Mouse (Mus musculus) thymus, adult 2 months (tissue): ENCODE measurements at regions not wholly inside any gene's neighbourhood (a gene's known extent, or its start where the extent isn't known, plus 50 kb on each side); places are given as distances from the start of the nearest gene placed in this dataset.

Experiments used
- DNase-seq: peaks from one replicate; pipeline ENCODE4 v3.0.0; 2021
- H3K27ac ChIP-seq: fragments of 200-500 bp; 2 replicates; pipeline ENCODE4 v1.5.1; 2012; ENCODE audit warnings: low read length, control low read depth; ENCODE audit not compliant: control insufficient read depth, insufficient read depth
- H3K27me3 ChIP-seq: fragments of 200-500 bp; 2 replicates; pipeline ENCODE4 v1.6.1; 2012; ENCODE audit warnings: mild to moderate bottlenecking, low read length, moderate library complexity, mixed read lengths; ENCODE audit not compliant: control insufficient read depth, insufficient read depth
- H3K36me3 ChIP-seq: fragments of 200-500 bp; 2 replicates; pipeline ENCODE4 v1.6.1; 2012; ENCODE audit warnings: mild to moderate bottlenecking, low read length, moderate library complexity; ENCODE audit not compliant: control insufficient read depth, insufficient read depth
- H3K4me1 ChIP-seq: fragments of 200-500 bp; replicated peaks from 2 replicates; pipeline ENCODE4 v1.6.1; 2012; ENCODE audit warnings: low read length; ENCODE audit not compliant: control insufficient read depth, insufficient read depth
- H3K4me3 ChIP-seq: fragments of 200-500 bp; 2 replicates; pipeline ENCODE4 v1.5.1; 2012; ENCODE audit warnings: mild to moderate bottlenecking, low read length, control low read depth, moderate library complexity; ENCODE audit not compliant: control insufficient read depth, insufficient read depth
- CTCF ChIP-seq: fragments of 200-500 bp; IDR thresholded peaks from 2 replicates; pipeline ENCODE4 v1.5.1; 2012; ENCODE audit warnings: mild to moderate bottlenecking, control low read depth, low read length, moderate library complexity, borderline replicate concordance; ENCODE audit not compliant: control insufficient read depth, poor library complexity, insufficient read depth; ENCODE audit errors: extremely low read depth
- POLR2A ChIP-seq: fragments of 200-500 bp; IDR thresholded peaks from 2 replicates; pipeline ENCODE4 v1.6.1; 2012; ENCODE audit warnings: mild to moderate bottlenecking, low read length, control low read depth, moderate library complexity; ENCODE audit not compliant: control insufficient read depth, poor library complexity, insufficient read depth; ENCODE audit errors: extremely low read depth
- WGBS: fragments of 180-500 bp; shearing (Covaris S2); methylation state at CpG from one replicate; pipeline ENCODE4 v1.1.7; 2018; 5-methylcytosine and 5-hydroxymethylcytosine counted together

GRCm38 (mm10) chr9:120709146-120709655 is 138.0 kb downstream of the Rpl14 start:
- WGBS: 64% methylated on average over 10 of the region's 10 CpGs
- Histone ChIP-seq H3K36me3 (no peaks in the 10 kb centered on the region), H3K27ac (no peak overlapping the region), H3K4me1 (no peaks in the 10 kb centered on the region), H3K4me3 (no peak overlapping the region), H3K27me3 (no peaks in the 10 kb centered on the region)
- TF ChIP-seq POLR2A (no peak), CTCF (no peak)
- no peak for DNase-seq

GRCm38 (mm10) chr9:120712987-120713386 is 141.7 kb downstream of the Rpl14 start:
- no peak overlapping the region for H3K4me3 ChIP-seq
- no peaks in the 10 kb centered on the region for H3K4me1 ChIP-seq
- no peak for TF ChIP-seq POLR2A
- TF ChIP-seq CTCF: no peak
- 93% methylated on average over 2 of the region's 2 CpGs for WGBS
- H3K27me3 ChIP-seq: no peaks in the 10 kb centered on the region
- H3K36me3 ChIP-seq: no peaks in the 10 kb centered on the region
- DNase-seq: no peak
- H3K27ac ChIP-seq: no peak overlapping the region

GRCm38 (mm10) chr9:120715665-120716121 is 144.4 kb downstream of the Rpl14 start:
- DNase-seq: no peak
- Histone ChIP-seq H3K4me1 (no peaks in the 10 kb centered on the region), H3K4me3 (no peak overlapping the region), H3K27ac (no peak overlapping the region), H3K27me3 (no peaks in the 10 kb centered on the region), H3K36me3 (no peaks in the 10 kb centered on the region)
- TF ChIP-seq POLR2A (no peak), CTCF (no peak)
- 89% methylated on average over 7 of the region's 7 CpGs for WGBS

GRCm38 (mm10) chr9:120718812-120719211 is 147.6 kb downstream of the Rpl14 start:
- TF ChIP-seq CTCF (no peak), POLR2A (no peak)
- no peak overlapping the region for H3K4me3 ChIP-seq
- no peaks in the 10 kb centered on the region for H3K27me3 ChIP-seq
- H3K36me3 ChIP-seq: no peaks in the 10 kb centered on the region
- H3K4me1 ChIP-seq: no peaks in the 10 kb centered on the region
- H3K27ac ChIP-seq: no peak overlapping the region
- DNase-seq: no peak
- 17% methylated on average over 3 of the region's 3 CpGs for WGBS

GRCm38 (mm10) chr9:120721451-120722123 is 150.3 kb downstream of the Rpl14 start:
- Histone ChIP-seq H3K4me3 (no peak overlapping the region), H3K36me3 (no peaks in the 10 kb centered on the region), H3K4me1 (no peaks in the 10 kb centered on the region), H3K27ac (no peak overlapping the region), H3K27me3 (no peaks in the 10 kb centered on the region)
- no peak for DNase-seq
- 95% methylated on average over 9 of the region's 9 CpGs for WGBS
- no peak for TF ChIP-seq CTCF
- TF ChIP-seq POLR2A: no peak

- Histone ChIP-seq H3K4me3 (no peak overlapping the region), H3K27ac (no peak overlapping the region), H3K27me3 (no peaks in the 10 kb centered on the region), H3K36me3 (no peaks in the 10 kb centered on the region), H3K4me1 (no peaks in the 10 kb centered on the region)
- no peak for DNase-seq
- no peak for TF ChIP-seq POLR2A
- no peak for TF ChIP-seq CTCF
- WGBS: 93% methylated on average over 5 of the region's 5 CpGs
Observed at GRCm38 (mm10) chr9:120723026-120723425, 151.8 kb downstream of the Rpl14 start.
